Mouse (Mus musculus) right cerebral cortex, postnatal 36 days (tissue): ENCODE results near the gene Bdh1.
A peak's percentile ranks its signal among the peaks of the same experiment; 100 is the strongest.

Experiments used
- DNase-seq, 2 experiments: peaks; one replicate each; pipeline ENCODE4 v3.0.0; 2022; ENCODE audit warnings: low spot score in 2 of 2, mixed read lengths in 1 of 2

The Bdh1 gene

DNA sequence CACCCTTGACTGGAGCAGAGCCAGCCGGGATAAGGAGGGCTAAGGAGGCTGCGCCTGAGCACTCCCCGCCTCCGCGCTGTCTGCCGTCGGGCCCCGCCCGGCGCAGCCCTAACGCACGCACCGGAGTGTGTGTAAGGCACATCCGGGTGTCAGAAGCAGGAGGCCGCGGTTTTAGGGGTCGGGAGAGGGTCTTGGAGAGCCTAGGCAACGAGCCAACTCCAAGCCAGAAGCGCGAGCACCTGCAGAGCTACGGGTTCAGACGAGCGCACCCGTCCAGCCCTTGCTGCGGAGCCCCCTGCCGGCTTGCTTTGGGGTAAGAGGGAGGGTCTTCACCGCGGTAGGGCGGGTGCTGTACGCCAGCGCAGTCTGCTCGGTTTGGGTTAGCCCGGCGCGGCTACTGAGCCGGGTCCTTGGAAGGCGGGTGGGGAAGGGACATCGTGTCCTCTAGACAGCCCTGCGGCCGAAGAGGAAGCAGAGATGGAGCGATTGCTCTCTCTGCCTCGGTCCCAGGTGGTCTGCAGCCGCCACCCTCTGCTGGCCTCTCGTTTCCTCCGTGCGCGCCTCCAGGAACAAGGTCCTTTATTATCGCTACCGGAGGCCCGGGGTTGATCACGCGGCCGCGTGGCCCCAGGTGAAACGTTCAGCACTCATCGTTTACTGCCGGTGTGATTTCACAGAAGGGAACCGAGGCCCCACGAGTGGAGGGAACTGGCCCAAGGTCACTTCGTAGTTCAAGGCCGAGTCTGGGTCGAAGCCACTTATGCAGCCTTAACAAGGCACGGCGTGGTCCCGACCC, 6.8 kb downstream of the Bdh1 start:
- DNase-seq, result peak; percentile 83 to 87

DNA sequence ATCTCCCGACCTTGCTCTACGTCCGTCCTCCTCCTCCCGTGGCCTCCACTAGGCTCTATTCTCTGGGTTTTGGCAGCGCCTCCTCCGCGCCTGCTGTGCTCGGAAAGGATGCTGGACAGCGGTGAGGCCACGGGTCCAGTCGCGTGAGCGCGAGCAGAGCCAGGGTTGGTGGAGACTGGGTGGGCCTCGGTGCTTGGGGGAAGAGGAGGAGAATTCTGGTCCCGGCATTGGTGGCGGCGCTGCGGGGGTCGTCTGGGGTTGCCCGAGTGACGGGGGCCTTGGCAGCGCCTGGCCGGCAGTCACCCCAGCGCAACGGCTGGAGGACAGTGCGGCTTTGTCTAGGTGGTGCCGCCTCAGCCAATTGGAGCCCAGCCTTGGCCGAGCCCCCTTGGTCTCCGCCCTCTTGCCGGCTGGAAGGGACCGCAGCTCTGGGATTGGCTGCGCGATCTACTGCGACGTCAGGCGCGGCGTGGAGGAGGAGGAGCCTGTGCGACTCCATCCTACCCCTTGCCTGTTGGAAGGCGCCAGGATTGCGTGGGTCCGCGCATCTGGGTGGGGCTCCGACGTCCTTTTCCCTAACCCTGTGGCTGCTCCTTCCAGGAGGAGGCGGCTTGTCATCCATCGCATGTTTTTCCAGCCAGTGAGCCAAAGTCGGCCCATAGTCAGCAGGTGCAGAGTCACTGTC, 7.5 kb downstream of the Bdh1 start:
- peak; percentile 95 to 98 for DNase-seq

DNA sequence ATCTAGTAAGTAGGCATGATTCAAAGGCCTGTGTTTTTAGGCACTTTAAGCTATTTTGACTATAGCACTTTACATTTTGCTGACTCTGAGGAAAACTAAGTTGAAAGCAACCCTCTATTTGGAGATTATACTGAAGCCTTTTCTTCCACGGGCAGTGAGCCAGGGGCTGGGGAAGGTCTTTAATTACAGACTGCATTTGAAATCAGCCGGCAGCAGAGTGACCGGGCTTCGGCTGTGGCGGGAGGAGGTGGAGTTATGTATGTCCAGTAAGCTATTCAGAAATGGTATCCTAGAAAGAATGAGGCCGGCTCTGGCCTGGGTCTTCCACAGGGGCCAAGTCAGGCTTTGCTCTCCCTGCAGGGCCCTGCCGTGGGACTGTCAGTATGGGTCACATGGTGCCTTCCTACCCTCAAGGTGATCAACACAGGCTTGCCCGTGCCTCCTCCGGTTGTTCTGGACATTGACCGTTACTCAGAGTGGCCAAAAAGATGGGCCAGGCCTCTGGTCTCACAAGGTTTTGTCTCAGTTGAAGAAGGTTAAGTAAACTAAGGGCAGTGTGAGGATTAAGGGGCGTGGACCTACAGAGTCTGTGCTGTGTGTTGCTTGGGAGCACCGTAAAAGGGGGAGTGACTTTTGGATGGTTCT, 11.5 kb downstream of the Bdh1 start:
- DNase-seq, result no peak

DNA sequence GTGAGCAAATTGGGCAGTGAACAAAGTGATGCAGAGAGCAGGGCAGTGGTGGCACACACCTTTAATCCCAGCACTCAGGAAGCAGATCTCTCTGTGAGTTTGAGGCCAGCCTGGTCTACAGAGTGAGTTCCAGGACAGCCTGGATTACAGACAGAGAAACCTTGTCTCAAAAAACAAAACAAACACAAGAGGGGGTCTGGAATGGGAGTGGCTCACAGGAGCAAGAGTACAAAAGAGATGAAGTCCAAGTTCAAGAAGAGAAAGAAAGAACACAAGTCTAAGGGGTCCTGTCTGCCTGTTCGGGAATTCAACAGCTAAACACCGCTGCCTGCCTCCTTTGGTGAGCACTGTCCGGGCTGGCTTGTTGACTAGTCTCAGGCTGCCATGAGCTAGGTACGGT, 13.1 kb downstream of the Bdh1 start:
- no peak for DNase-seq

- no peak for DNase-seq
These were observed 14.0 kb downstream of the Bdh1 start for GRCm38 (mm10) chr16:31436085-31436484.

GRCm38 (mm10) chr16:31437358-31437757, 15.3 kb downstream of the Bdh1 start:
- no peak for DNase-seq

DNA sequence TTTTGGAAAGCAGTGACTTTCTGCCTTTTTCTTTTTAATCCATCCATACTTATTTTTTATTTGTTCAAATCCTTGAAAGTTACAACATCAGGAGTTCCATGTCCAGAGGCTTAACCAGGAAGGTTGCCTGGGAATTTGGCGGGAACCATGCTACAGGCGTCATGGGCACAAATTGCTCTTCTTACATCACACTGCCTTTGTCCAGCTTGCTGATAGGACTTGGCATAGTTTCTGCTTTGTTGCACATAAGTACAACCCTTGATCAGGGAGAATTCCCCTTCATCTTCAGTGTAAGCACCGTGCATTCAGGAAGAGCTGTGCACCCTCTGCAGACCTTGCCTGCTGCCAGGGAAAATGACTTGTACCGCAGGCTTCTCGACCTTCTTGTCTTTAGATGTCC, 17.4 kb downstream of the Bdh1 start:
- DNase-seq, result no peak

GRCm38 (mm10) chr16:31440046-31440445, 18.0 kb downstream of the Bdh1 start:
- no peak for DNase-seq

DNA sequence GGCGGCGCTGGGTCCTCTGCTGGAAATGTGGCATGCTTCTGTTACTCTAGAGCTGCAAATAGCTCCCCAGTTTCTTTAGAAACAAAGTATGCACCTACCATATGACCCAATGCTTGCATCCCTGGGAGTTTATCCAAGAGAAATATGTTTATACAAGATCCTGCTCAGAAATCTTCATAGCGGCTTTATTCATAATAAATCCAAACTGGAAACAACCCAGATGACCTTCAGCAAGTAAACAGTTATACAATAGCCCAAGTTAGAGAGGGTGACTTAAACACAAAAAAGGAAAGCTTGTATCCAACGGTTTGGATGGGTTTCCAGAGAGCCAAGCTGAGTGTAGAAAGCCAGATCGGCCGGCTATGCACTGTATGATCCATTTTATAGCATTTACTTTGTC, 22.4 kb downstream of the Bdh1 start:
- DNase-seq, result no peak

DNA sequence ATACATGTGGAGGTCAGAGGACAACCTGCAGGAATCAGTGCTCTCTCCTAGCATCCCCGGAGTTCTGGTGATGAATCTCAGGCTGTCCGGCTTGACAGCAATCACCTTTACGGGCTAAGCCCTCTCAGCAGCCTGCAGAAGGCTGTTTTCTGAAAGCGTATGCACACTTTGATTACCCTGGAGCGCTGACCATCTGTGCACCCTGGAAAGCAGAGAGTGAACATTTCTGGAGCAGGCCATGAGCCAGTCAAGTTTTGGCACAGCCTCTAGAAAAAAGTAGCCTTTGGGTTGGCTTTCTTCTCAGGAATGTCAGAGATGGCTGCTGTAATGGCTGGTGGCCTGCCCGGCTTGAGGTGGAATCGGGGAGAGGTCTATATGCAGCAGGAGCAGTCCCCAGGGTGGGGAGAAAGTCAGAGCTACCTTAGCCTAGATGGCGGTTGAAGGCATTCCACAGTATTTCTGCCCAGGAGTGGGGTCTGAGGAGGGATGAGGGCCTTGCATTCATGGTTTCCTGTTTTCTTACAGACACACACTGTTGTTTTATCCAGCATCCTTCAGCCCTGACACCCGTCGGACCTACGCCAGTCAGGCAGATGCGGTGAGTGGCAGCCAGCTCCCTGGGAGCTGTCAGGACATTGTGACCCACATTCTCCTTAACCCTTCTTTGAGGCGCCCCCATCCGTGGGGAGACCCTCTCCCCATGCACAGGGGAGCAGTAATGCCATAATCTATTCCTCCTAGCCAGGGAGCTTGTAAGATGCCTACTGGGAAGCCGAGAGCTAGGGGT, 24.2 kb downstream of the Bdh1 start:
- DNase-seq, result no peak

DNA sequence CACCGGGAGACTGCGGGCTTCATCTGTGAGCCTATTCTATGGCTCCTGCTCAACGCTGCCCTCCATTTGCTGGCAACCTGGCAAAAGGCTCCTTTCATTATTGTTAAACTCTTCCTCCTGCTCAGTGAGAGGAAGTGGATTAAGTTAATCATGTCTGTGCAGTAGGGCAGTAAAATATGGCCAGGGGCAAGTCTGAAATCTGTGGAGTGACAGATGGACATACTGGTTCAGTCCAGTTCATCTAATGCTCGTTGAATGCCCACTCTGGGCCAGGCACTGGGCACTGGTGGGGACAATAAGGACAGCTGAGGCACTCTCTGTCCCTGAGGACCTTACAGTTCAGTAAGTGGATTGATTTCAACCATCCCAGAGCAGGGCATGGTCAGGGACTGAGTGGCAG, 27.9 kb downstream of the Bdh1 start:
- DNase-seq, result no peak

DNA sequence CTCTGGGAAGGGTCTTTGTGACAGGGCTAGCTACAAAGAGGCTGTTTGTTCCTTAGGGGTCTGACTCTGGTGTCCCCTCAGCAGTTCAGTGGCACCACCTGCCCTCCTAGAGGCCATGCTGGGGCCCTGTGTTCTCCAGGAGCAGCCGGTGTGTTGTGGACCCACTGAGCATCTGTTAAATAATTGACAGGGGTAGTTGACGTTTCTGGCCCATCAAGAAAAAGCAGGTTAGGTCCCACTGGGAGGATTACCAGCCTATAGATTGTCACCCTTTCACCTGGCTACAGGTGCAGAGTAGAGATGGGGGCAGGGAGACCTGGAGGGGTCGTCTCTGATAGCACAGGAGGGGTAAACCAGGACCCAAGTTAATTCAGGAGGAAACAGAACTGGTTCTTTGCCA, 29.2 kb downstream of the Bdh1 start:
- no peak for DNase-seq

DNA sequence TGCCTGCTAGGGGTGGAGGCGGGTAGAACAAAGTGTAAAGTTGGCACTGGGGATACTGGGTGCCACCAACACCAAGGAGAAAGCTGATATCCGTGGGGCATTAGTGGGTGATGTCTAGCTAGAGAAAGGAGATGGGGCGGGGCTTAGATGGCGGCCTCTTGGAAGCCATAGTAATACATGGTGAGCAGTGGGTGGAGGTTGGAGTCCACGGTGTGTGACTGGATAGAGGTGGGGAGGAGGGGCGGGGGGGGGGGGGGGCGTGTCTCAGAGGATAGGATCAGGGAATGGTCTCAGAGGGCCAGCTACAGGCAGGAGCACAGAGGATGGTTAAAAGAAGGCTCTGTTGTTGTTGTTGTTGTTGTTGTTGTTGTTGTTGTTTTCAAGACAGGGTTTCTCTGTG, 30.4 kb downstream of the Bdh1 start:
- no peak for DNase-seq

DNA sequence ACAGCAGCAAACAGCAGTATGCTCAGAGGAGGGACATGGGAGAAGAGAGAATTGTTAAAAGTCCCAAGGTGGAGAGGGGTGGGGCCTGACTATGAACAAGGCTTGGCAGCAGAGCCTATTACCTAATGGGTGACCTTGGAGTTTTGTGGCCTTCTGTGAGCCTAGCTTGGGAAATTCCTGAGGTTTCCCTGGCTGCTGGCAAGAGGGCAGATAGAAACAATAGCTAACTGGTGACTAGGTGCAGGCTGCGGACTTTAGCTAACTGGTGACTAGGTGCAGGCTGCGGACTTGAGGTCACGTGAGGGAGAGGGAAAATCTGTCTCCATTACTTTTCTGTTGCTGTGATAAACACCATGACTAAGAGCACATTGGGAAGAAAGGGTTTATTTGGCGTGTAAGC, 31.9 kb downstream of the Bdh1 start:
- no peak for DNase-seq

DNA sequence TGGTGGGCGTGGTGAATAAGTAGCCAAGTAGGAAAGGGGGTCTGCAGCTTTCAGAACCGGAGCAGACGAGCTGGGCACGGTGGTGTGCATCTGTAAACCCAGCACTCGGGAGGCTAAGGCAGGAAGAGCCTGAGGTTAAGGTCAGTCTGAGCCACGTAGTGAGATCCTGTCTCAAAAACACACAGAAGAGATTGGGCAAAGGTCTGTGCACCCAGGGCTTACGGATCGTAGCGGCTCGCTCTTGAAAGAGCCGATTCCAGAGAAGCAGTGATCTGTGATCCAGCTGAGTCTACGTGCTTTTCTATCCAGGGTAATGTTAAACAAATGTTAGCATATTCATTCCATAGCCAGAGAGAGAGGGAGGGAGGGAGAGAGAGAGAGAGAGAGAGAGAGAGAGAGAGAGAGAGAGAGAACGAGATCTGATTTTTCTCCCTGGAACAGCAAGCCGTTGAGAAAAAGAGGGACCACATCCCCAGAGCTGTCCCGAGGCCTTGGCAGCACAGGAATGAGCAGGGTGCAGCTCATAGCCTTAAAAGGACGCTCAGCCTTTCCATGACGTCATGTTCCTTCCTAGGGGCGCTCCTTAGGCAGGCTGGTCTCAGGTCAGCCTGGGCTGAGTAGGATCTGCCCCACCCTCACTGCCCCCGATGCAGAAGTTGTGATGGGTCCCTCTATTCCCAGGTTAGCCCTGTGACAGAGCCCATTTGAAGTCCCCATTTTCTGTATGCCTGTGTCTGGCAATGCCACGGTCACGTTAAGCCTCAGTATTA, 33.4 kb downstream of the Bdh1 start:
- DNase-seq, result no peak

DNA sequence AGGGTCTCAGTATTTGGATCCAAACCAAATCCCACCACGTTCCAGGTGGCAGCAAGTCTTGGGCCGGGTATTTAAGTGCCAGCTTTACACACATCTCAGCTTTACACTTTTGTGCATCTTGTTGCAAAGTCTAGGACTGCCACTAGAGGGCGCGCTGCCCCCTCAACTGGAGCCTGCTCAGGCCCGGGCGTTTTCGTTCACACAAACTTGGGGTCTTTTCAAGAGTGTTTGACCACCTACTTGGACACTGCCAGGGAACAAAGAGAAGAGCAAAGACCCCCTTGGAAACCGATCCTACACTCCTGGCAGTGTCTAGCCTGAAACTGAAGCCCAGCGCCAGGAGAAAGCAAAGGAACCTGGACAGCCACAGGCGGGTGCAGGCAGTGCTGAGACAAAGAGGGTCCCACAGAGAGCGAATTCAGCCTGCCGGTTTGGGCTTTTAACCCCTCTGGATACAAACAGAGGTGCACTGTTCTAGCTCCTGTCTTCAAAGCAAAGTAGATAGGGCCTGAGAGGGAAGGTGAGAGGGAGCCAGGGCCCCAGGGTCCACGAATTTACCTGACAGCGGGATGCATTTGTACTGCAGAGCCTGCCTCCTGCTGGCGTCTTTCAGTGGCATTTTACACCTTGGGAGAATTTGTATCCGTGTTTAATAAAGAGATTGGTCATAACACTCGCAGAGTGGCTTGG, 36.3 kb downstream of the Bdh1 start:
- peak in 1 of 2 experiments; percentile 62 for DNase-seq

- no peak for DNase-seq
These were observed 37.9 kb downstream of the Bdh1 start for GRCm38 (mm10) chr16:31459968-31460461.

DNA sequence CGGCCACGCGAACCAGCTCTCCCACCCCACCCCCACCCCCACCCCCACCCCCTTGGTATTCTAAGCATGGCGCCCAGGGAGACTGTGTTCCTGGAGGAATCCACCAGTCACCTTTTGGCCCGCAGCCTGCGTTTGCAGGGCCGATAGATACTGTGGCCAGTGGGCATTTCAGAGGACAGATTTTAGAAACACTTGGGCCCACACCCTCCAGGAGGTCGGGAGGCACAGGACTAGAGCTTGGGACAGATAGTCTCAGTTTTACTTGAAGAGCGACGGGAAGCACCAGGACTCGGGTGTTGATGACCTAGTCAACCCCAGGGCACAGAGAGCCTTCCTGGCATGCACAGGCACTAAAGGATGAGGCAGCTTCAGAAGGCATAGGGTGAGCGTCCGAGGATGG, 38.4 kb downstream of the Bdh1 start:
- DNase-seq, result no peak

GRCm38 (mm10) chr16:31461046-31461445, 39.0 kb downstream of the Bdh1 start:
- no peak for DNase-seq

GRCm38 (mm10) chr16:31462113-31462687, 40.1 kb downstream of the Bdh1 start:
- no peak for DNase-seq
